Mouse (Mus musculus) layer of hippocampus, adult 11-12 months (tissue): Measurements from ENCODE around the gene Krt16.
"Not testable (repeated sequence)": the region's sequence is repeated elsewhere in the genome, so short reads cannot be mapped to it uniquely, and the experiment has no call there.

Experiments used
- DNase-seq: peaks from one replicate; pipeline ENCODE4 v3.0.0; 2022; ENCODE audit warnings: low spot score

Gene Krt16

GRCm38 (mm10) chr11:100257967-100258366, 9.3 kb upstream of the Krt16 start:
- DNase-seq = no peak

- no peak for DNase-seq
Measured at GRCm38 (mm10) chr11:100255514-100255913, 6.8 kb upstream of the Krt16 start.

- DNase-seq = no peak
Measured at GRCm38 (mm10) chr11:100254360-100255090, 5.8 kb upstream of the Krt16 start.

- not testable (repeated sequence) for DNase-seq
Measured at GRCm38 (mm10) chr11:100246471-100246870, 2.2 kb downstream of the Krt16 start.

- DNase-seq = not testable (repeated sequence)
Measured at GRCm38 (mm10) chr11:100240272-100240671, 8.4 kb downstream of the Krt16 start.

GRCm38 (mm10) chr11:100221741-100222140, 27.0 kb downstream of the Krt16 start:
- DNase-seq = no peak

GRCm38 (mm10) chr11:100219304-100219703, 29.4 kb downstream of the Krt16 start:
- no peak for DNase-seq

GRCm38 (mm10) chr11:100208542-100208941, 40.2 kb downstream of the Krt16 start:
- no peak for DNase-seq

- no peak for DNase-seq
Measured at GRCm38 (mm10) chr11:100207498-100207897, 41.2 kb downstream of the Krt16 start, which contains the start of gene Krt14. Gene Krt14, minus strand, starts transcription at chr11:100207548.

GRCm38 (mm10) chr11:100203448-100203847, 45.3 kb downstream of the Krt16 start:
- no peak for DNase-seq

- no peak for DNase-seq
Measured at GRCm38 (mm10) chr11:100202906-100203305, 45.8 kb downstream of the Krt16 start.

- DNase-seq = peak; percentile 39
Measured at GRCm38 (mm10) chr11:100200104-100200820, 48.4 kb downstream of the Krt16 start.

GRCm38 (mm10) chr11:100198666-100199065, 50.0 kb downstream of the Krt16 start:
- DNase-seq = peak; percentile 23
